Mouse (Mus musculus) intestine, embryonic 14.5 days (tissue): ENCODE measurements around the gene Unc93b1. TPM values are rescaled to one million over a fixed set of nuclear protein-coding genes. Genes with fewer than 3 reads are reported as not detected.
"Not testable (repeated sequence)": the region's sequence is repeated elsewhere in the genome, so short reads cannot be mapped to it uniquely, and the experiment has no call there.

ENCODE experiments used
- ATAC-seq: fragments of 200-750 bp; cut with Nextera tagmentation; replicated peaks from 2 replicates; pipeline ENCODE4 v1.8.0; 2017; ENCODE audit warnings: low read depth, moderate number of reproducible peaks, moderate TSS enrichment, moderate library complexity; ENCODE audit not compliant: low FRiP score, low TSS enrichment
- DNase-seq: peaks from one replicate; pipeline ENCODE4 v3.0.0-alpha.2; 2018; ENCODE audit warnings: low spot score
- H3K27ac ChIP-seq: fragments of 300-500 bp; sonication (generic); 2 replicates; pipeline ENCODE4 v1.5.1; 2014; ENCODE audit warnings: low read depth, mild to moderate bottlenecking, control low read depth
- H3K27me3 ChIP-seq: fragments of 300-500 bp; sonication (generic); replicated peaks from 2 replicates; pipeline ENCODE4 v1.6.1; 2014; ENCODE audit warnings: low read length, control low read depth; ENCODE audit not compliant: control insufficient read depth, insufficient read depth
- H3K36me3 ChIP-seq: fragments of 300-500 bp; sonication (generic); 2 replicates; pipeline ENCODE4 v1.6.1; 2014; ENCODE audit warnings: low read length, control low read depth; ENCODE audit not compliant: control insufficient read depth, insufficient read depth
- H3K4me1 ChIP-seq: fragments of 300-500 bp; sonication (generic); replicated peaks from 2 replicates; pipeline ENCODE4 v1.6.1; 2014; ENCODE audit warnings: low read length, control low read depth, mixed read lengths; ENCODE audit not compliant: control insufficient read depth, insufficient read depth
- H3K4me2 ChIP-seq: fragments of 300-500 bp; sonication (generic); 2 replicates; pipeline ENCODE4 v1.6.1; 2014; ENCODE audit warnings: low read length
- H3K4me3 ChIP-seq: fragments of 300-500 bp; sonication (generic); 2 replicates; pipeline ENCODE4 v1.5.1; 2014; ENCODE audit warnings: low read depth, low read length, control low read depth, mixed read lengths
- H3K9ac ChIP-seq: fragments of 300-500 bp; sonication (generic); 2 replicates; pipeline ENCODE4 v1.6.1; 2014; ENCODE audit warnings: mild to moderate bottlenecking, low read length
- H3K9me3 ChIP-seq: fragments of 300-500 bp; sonication (generic); 2 replicates; pipeline ENCODE4 v1.6.1; 2016; ENCODE audit warnings: low read length, control low read depth; ENCODE audit not compliant: control insufficient read depth
- WGBS: fragments of 180-500 bp; shearing (Covaris S2); extraction: QIAGEN DNeasy Blood & Tissue Kit; methylation state at CpG from one replicate; pipeline ENCODE4 v1.1.7; 2014; 5-methylcytosine and 5-hydroxymethylcytosine counted together
- polyA plus RNA-seq: library from polyadenylated mRNA; unstranded; fragments of >200 nt; fragmentation: Nextera tagmentation; extraction: Ambion mirVana; gene quantifications from 2 replicates; pipeline ENCODE4 v1.2.1, GENCODE M21; 2014

The Unc93b1 gene
- polyA plus RNA-seq, 1 experiment from 2014 or later = 14.4 TPM

DNA sequence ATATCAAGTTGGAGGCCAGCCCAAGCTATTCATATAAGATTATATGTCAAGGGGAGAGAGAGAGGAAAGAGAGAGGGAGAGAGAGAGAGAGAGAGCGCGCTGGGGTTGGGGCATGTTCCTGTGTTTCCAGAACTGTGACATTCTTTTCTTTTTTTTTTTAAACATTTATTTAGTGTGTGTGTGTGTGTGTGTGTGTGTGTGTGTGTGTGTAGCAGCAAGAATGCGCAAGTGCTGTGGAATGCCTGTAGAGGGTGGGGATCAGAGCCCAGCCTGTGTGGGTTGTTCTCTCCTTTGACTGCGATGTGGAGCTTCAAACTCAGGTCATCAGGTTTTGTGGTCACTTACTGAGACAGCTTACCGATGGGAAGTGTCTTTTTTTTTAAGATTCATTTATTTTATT is 25.2 kb downstream of the Unc93b1 start:
- Histone ChIP-seq H3K27ac (no peak overlapping the region), H3K4me2 (no peak overlapping the region), H3K27me3 (no peaks in the 10 kb centered on the region), H3K9me3 (no peaks in the 10 kb centered on the region), H3K9ac (no peak overlapping the region), H3K4me3 (no peak overlapping the region), H3K36me3 (no peaks in the 10 kb centered on the region), H3K4me1 (no peaks in the 10 kb centered on the region)
- ATAC-seq = no peak
- DNase-seq = no peak
- 78% methylated on average over 5 of the region's 5 CpGs for WGBS

DNA sequence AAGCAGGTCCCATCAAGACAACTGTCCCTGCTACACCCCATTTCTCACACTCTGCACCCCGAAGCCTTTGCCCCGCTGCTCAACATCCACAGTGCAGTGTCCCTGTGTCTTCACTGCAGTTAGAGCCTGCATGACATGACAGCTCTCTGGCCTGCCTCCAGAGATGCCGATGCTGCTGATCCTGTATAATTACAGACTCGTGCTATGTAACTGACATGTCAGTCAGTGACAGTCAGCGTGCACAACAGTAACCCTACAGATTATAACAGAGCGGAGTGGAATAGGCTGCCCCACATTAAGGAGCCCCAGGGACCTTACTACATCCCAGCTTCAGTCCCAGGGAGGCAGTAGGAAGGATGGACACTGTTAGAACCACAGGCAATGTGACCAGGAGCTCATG is 26.8 kb downstream of the Unc93b1 start:
- not testable (repeated sequence) for H3K4me1 ChIP-seq, ATAC-seq, H3K27ac ChIP-seq, H3K9me3 ChIP-seq, H3K4me2 ChIP-seq, H3K9ac ChIP-seq, H3K36me3 ChIP-seq, H3K4me3 ChIP-seq, DNase-seq, H3K27me3 ChIP-seq
- WGBS = 89% methylated on average over 6 of the region's 6 CpGs

DNA sequence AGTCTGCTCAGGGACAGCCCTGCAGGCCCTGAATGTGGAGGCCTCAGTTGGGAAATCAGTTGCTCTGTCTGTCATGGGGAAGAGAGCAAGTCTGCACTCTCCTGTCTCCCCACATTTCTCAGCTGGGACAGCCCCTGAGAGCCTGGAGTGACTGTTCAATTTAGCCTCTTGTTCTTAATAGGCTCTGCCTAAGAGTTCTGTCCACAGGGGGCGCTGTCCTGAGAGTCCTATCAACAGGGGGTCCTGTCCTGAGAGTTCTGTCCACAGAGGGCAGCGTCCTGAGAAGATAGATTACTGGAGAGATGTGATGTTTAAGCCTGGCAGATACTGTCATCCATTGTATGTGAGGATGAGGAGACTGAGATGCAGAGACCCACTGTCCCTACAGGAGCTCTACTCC is 27.5 kb downstream of the Unc93b1 start:
- no peak for DNase-seq

DNA sequence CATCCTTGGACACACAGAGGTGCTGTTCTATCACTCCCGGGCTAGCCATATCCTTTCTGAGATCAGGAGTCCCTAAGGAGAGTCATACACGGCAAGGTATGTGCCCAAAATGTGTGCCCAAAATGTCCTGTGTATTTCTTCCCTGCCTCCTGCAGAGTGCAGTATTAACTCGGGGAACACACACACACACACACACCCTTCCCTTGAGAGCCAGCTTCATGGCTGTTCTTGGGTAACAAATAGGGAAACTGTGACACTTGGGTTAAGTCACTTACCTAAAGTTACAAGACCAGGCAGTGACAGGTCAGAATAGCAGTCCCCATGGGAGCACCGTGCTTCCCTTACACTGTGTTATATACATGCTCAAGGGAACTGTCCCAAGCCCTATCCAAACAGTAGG is 29.0 kb downstream of the Unc93b1 start:
- H3K9me3 ChIP-seq = no peaks in the 10 kb centered on the region
- 76% methylated on average over 4 of the region's 4 CpGs for WGBS
- no peak overlapping the region for H3K27ac ChIP-seq
- H3K9ac ChIP-seq = no peak overlapping the region
- H3K36me3 ChIP-seq = no peaks in the 10 kb centered on the region
- no peaks in the 10 kb centered on the region for H3K27me3 ChIP-seq
- no peak overlapping the region for H3K4me2 ChIP-seq
- no peaks in the 10 kb centered on the region for H3K4me1 ChIP-seq
- ATAC-seq (no peak), DNase-seq (no peak)
- no peak overlapping the region for H3K4me3 ChIP-seq

More for the DNA sequence above, 27.5 kb downstream of the Unc93b1 start:
- Histone ChIP-seq H3K9ac (no peak overlapping the region), H3K36me3 (no peaks in the 10 kb centered on the region), H3K27me3 (no peaks in the 10 kb centered on the region), H3K4me1 (no peaks in the 10 kb centered on the region), H3K9me3 (no peaks in the 10 kb centered on the region), H3K27ac (no peak overlapping the region), H3K4me3 (no peak overlapping the region), H3K4me2 (no peak overlapping the region)
- ATAC-seq = no peak
- WGBS = 16% methylated on average over 2 of the region's 2 CpGs

DNA sequence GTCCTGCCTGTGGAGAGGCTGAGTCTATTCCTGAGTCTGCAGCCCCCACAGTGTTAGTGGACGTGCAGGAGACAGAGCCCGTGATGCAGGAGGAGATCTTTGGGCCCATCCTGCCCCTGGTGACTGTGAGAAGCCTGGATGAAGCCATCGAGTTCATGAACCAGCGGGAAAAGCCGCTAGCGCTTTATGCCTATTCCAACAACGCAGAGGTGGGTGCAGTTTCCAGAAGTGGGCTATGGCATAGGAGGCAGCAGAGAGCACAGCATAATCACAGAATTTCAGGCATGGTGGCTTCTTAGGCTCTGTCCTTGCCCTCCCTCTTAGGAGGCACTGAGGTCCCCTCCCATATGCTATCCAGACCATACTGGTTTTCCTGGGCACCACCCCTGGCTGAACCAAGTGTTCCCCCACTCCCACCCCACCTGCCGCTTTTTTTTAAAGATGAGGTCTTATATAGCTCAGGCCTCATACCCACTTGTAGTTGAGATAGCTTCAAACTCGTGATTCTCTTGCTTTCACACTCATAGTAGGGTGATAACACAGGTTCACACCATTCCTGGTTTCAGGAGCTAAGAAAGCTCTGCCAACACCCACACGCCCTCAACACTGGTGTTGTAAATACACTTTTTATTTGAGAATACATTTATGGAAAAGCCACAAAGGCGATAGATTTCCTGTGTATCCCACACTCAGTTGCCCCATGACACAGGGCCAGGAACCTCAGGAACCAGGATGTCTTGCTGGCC is 31.5 kb downstream of the Unc93b1 start:
- H3K9ac ChIP-seq = no peak overlapping the region
- DNase-seq = no peak
- 72% methylated on average over 11 of the region's 11 CpGs for WGBS

DNA sequence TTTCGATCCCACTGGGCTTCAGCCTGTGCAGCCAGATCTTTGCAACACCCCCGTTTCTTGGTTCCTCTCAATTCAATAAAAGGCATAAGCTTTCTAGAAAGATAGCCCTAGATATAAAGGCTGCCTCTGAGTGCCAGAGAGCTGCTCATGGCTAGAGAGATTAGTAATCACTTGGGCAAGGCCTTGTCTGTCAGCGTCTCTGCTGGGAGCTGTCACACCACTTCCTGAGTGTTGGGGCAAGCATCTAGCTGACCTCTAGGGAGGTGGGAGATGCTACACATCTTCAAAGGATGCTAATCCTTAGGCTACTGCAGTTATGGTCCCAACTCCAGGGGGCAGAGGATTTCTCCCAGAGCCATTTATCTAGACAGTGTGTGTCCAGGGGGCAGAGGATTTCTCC is 32.3 kb downstream of the Unc93b1 start:
- Histone ChIP-seq H3K9me3 (no peaks in the 10 kb centered on the region), H3K27ac (no peak overlapping the region), H3K4me3 (no peak overlapping the region), H3K36me3 (no peaks in the 10 kb centered on the region), H3K4me1 (0 out of 2 replicates have a peak, but pooled peaks cover 7% of the 10 kb centered on the region), H3K4me2 (no peak overlapping the region), H3K9ac (no peak overlapping the region), H3K27me3 (no peaks in the 10 kb centered on the region)
- DNase-seq = no peak
- no peak for ATAC-seq
- WGBS = 55% methylated on average over 3 of the region's 3 CpGs

More for the DNA sequence above, 31.5 kb downstream of the Unc93b1 start:
- no peak overlapping the region for H3K4me3 ChIP-seq
- no peaks in the 10 kb centered on the region for H3K9me3 ChIP-seq
- H3K4me1 ChIP-seq = 0 out of 2 replicates have a peak, but pooled peaks cover 7% of the 10 kb centered on the region
- no peak overlapping the region for H3K4me2 ChIP-seq
- ATAC-seq = no peak
- no peaks in the 10 kb centered on the region for H3K27me3 ChIP-seq
- H3K27ac ChIP-seq = no peak overlapping the region
- H3K36me3 ChIP-seq = no peaks in the 10 kb centered on the region

DNA sequence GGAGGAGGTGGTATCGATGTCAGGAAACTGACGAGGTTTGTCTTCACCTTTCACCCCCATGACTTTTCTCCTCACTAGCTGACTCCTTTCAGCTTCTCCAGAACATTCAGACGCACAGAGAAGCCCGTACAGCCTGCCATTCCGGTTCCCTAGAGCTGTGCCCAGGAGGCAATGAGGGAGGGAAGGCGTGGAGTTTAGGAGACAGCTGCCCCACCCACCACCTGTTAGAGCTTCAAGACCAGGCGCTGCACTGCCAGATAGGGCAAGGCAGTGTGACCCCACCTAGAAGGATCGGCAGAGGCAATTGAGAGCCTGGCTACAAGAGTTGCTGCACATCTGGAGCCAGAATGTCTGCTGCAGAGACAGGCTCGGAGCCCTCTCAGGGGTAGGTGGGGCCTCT is 37.2 kb downstream of the Unc93b1 start, which contains the start of gene Aldh3b2:
Aldh3b2 (plus strand) TSS at position 100 of the 400 bp plus-strand sequence.
- H3K27me3 ChIP-seq = no peaks in the 10 kb centered on the region
- H3K9me3 ChIP-seq = no peaks in the 10 kb centered on the region
- no peaks in the 10 kb centered on the region for H3K36me3 ChIP-seq
- no peak within 1 kb of the TSS for H3K4me2 ChIP-seq
- ATAC-seq = peak; percentile 64; the same call in 1 of the 2 replicates
- H3K4me1 ChIP-seq = 0 out of 2 replicates have a peak, but pooled peaks cover 13% of the 10 kb centered on the region
- H3K27ac ChIP-seq = no peak within 1 kb of the TSS
- DNase-seq = no peak
- no peak within 1 kb of the TSS for H3K9ac ChIP-seq
- WGBS = 20% methylated on average over 9 of the region's 9 CpGs
- no peak within 1 kb of the TSS for H3K4me3 ChIP-seq

DNA sequence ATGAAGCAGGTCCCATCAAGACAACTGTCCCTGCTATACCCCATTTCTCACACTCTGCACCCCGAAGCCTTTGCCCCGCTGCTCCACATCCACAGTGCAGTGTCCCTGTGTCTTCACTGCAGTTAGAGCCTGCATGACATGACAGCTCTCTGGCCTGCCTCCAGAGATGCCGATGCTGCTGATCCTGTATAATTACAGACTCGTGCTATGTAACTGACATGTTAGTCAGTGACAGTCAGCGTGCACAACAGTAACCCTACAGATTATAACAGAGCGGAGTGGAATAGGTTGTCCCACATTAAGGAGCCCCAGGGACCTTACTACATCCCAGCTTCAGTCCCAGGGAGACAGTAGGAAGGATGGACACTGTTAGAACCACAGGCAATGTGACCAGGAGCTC is 39.6 kb downstream of the Unc93b1 start:
- 89% methylated on average over 6 of the region's 6 CpGs for WGBS

DNA sequence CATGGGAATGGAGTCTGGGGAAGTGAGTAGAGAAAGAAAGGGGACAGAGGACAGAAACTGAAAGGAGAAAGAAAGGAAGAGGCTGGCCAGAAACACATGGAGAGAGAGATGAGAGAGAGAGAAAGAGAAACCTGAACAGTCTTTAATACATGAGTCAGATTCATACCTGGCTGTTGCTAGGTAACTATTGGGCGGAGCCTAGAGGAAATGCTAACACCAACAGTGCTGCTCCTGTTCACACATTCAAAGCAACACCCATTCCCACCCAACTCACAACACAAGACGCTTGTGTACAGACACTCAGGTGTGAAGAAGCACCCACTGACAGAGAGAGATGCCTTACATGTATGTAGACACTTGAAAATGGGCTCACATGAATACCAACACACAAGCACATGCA is 40.9 kb downstream of the Unc93b1 start:
- H3K27ac ChIP-seq = no peak overlapping the region
- 0 out of 2 replicates have a peak, but pooled peaks cover 5% of the 10 kb centered on the region for H3K4me1 ChIP-seq
- no peak overlapping the region for H3K9ac ChIP-seq
- no peaks in the 10 kb centered on the region for H3K9me3 ChIP-seq
- no peaks in the 10 kb centered on the region for H3K36me3 ChIP-seq
- no peak for ATAC-seq
- no peaks in the 10 kb centered on the region for H3K27me3 ChIP-seq
- H3K4me2 ChIP-seq = no peak overlapping the region
- DNase-seq = no peak
- no peak overlapping the region for H3K4me3 ChIP-seq
- 67% methylated on average over 2 of the region's 2 CpGs for WGBS

More for the DNA sequence above, 39.6 kb downstream of the Unc93b1 start:
- 0 out of 2 replicates have a peak, but pooled peaks cover 12% of the 10 kb centered on the region for H3K4me1 ChIP-seq
- H3K4me2 ChIP-seq, H3K4me3 ChIP-seq, H3K36me3 ChIP-seq, H3K9ac ChIP-seq, H3K27ac ChIP-seq, ATAC-seq, H3K27me3 ChIP-seq, H3K9me3 ChIP-seq, DNase-seq: not testable (repeated sequence)
